Mouse (Mus musculus) gastrocnemius, adult 2 months (tissue): ENCODE data around the gene Eno1. TPM values are rescaled to one million over a fixed set of nuclear protein-coding genes. Genes with fewer than 3 reads are reported as not detected.

Experiments
- DNase-seq: peaks from one replicate; pipeline ENCODE4 v3.0.0; 2022
- H3K27ac ChIP-seq: fragments of 200-600 bp; 2 replicates; pipeline ENCODE4 v1.8.1; 2022; ENCODE audit warnings: mild to moderate bottlenecking
- H3K4me3 ChIP-seq: fragments of 200-600 bp; 2 replicates; pipeline ENCODE4 v1.8.1; 2022; ENCODE audit warnings: mild to moderate bottlenecking, moderate library complexity
- CTCF ChIP-seq: fragments of 200-600 bp; IDR thresholded peaks from 2 replicates; pipeline ENCODE4 v1.8.1; 2022; ENCODE audit warnings: antibody characterized with exemption, mild to moderate bottlenecking, moderate library complexity
- intact Hi-C: fragments of 180-260 bp; cut with DNase I; formaldehyde crosslinking; loops from one replicate; pipeline ENCODE4 v1.15.1; 2025
- total RNA-seq, 2 experiments: library from RNA; stranded (reverse); gene quantifications; 2 replicates each; pipeline ENCODE4 v1.2.3; 2021

Gene Eno1
- total RNA-seq, 2 experiments from 2014 or later: 68.1 to 92.0 TPM

DNA sequence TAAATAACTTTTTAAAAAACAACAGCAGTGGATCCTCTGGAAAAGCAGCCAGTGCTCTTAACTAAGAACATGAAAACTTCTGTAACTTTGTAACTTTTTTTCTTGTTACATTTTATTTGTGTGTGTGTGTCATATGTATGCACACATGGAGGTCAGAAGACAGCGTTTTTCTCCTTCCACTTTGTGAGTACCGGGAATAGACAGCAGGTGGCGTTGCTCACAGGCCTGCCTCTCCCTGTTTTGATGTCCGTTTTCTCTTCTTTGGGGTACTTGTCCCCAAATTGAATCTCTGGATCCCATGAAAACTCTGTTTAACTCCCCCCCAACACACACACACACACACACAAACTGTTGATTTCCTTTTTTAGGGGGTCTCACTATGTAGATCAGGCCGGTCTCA is 22.6 kb upstream of the Eno1 start:
- no peak overlapping the region for H3K27ac ChIP-seq
- H3K4me3 ChIP-seq: no peak overlapping the region
- TF ChIP-seq CTCF: peak; percentile 55
- no peak for DNase-seq
- intact Hi-C loops: no loop called here

DNA sequence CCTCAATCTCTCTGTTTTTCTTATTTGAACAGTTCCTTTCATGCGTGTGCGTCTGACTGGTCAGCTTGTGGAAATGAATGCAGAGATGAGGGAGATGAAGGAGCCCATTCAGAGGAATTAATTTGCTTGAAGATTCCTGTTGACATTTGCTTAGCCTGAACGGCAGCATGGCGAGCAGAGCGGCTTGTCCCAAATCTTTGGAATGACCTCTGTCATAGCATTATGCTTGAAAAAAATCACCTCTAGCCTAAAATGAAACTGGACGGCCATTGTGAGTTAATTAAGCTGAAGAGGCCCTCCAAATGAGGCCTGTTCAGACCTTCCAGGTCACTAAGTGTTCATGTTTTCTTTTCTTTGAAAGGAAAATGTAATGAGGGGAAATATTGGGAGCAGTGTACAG is 20.1 kb upstream of the Eno1 start:
- Histone ChIP-seq H3K27ac (no peak overlapping the region), H3K4me3 (no peak overlapping the region)
- no peak for DNase-seq
- no peak for TF ChIP-seq CTCF
- intact Hi-C loops: no loop called here

DNA sequence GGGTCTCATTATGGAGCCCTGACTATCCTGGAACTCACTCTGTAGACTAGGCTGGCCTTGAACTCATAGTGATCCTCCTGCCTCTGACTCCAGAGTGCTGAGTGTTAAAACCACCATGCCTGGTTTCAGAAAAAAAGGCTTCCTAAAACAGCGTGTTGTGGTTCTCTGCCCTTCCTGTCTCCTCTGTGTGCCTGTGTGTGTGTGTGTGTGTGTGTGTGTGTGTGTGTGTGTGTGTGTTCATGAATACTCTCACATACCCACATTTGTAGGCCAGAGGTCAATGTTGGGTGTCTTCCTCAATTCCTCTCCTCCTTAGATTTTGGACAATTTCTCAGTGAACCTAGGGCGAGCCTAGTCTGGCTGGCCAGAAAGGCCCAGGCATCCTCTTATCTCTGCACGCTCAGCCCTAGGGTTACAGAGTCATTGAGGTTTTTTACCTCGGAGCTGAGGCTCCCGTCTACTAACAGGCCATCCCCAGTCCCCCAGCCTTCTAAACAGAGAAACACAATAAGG is 19.4 kb upstream of the Eno1 start:
- TF ChIP-seq CTCF: no peak
- Histone ChIP-seq H3K4me3 (no peak overlapping the region), H3K27ac (no peak overlapping the region)
- intact Hi-C loops: no loop called here
- no peak for DNase-seq

DNA sequence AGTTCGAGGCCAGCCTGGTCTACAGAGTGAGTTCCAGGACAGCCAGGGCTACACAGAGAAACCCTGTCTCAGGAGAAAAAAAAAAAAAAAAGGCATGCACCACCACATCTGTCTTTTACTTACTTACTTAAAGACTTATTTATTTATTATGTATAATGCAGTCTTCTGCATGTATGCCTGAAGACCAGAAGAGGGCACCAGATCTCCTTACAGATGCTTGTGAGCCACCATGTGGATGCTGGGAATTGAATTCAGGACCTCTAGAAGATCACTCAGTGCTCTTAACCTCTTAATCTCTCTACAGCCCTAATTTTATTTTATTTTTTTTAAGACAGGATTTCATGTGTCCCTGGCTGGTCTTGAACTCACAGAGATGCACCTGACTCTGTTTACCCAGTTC is 18.6 kb upstream of the Eno1 start:
- H3K27ac ChIP-seq: no peak overlapping the region
- DNase-seq: no peak
- peak; percentile 48 for TF ChIP-seq CTCF
- no peak overlapping the region for H3K4me3 ChIP-seq
- intact Hi-C loops: loop anchor here (2.0 kb wide), 2 partner anchors 23 to 81 kb away; no protein-coding TSS in a partner anchor

DNA sequence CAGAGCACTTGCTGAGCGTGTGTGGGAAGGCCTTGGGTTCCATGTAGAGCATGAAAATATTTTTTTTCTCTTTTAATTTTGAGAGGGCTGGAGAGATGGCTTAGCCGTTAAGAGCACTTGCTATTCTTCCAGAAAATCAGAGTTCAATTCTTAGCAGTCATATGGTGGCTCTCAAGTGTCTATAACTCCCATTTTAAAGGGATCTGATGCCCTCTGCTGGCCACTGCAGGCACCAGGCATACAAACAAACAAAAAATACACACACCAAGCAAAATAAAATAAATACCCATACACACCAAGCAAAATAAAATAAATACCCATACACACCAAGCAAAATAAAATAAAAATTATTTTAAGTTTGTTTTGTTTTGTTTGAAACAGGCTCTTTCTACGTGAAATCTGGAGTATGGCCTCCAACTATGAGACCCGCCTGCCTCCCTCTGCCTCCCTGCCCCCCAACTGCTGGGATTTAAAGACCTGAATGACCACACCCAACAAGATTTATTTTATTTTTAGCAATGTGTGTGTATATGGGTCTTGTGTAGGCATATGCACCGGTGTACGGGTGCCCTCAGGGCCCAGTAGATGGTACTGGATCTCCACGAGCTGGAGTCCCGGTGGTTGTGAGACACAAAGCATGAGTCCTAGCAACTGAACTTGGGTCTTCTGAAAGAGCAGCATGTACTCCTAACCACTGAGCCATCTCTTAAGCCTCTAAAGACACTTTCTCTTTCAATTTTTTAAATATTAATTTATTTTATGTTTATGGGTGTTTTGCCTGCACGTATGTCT is 16.8 kb upstream of the Eno1 start:
- no peak overlapping the region for H3K4me3 ChIP-seq
- intact Hi-C loops: loop anchor here (1.0 to 2.0 kb wide), 3 partner anchors 21 to 83 kb away; no protein-coding TSS in a partner anchor

DNA sequence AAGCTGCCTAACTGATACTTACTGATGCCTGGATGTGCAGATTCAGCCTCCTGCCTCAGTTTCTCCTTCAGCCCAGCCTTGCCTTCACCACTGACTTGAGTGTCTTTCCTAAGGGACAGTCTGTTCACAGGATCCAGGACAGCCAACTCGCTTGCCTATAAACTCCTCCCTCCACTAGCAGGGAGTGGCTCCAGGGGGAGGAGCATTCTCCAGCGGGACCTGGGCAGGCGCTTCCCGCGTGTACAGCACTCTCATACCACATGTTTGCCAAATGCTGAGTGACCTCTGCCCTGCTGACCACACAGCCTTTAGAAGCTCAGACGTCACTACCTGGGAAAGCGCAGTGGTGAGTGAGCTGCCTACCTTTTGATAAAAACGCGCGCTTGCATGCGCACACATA is 15.9 kb upstream of the Eno1 start:
- intact Hi-C loops: no loop called here
- DNase-seq: peak; percentile 79

More for the DNA sequence above, 16.8 kb upstream of the Eno1 start:
- peak; percentile 72 for TF ChIP-seq CTCF
- peak; percentile 55 for DNase-seq
- H3K27ac ChIP-seq: peak overlapping the region; percentile 74

DNA sequence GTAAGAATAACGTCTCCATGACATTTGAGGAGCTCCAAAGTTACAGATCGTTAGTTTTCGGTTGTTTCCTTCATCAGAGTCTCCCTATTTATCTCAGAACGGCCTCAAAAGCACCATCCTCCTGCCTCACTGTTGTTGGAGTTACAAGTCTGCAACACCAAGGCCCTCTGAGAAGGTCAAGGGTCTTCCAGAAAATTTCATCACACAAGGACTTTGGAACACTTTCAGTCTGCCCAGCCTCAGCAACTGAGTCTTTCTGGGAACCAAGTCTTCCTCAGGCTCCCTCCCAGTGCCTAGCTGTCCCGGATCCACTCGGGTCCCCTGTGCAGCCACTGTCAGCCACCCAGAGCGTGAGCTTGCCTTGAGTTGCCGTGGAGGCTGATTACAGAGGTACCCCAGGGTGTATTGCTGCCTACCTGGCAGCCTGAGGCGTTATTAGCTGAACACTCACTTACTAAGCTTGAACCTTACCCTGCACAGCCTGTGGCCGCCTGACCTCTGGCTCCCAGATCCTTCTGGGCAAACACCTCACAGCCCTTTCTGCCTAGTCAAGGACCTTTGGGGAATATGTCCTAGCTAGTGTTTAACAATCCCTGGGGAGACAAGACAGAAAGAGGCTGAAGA is 15.4 kb upstream of the Eno1 start:
- no peak for TF ChIP-seq CTCF
- DNase-seq: no peak
- intact Hi-C loops: no loop called here
- Histone ChIP-seq H3K4me3 (peak overlapping the region; percentile 56), H3K27ac (peak overlapping the region; percentile 74)

More for the DNA sequence above, 15.9 kb upstream of the Eno1 start:
- Histone ChIP-seq H3K27ac (peak overlapping the region; percentile 74), H3K4me3 (peak overlapping the region; percentile 56)
- TF ChIP-seq CTCF: no peak

DNA sequence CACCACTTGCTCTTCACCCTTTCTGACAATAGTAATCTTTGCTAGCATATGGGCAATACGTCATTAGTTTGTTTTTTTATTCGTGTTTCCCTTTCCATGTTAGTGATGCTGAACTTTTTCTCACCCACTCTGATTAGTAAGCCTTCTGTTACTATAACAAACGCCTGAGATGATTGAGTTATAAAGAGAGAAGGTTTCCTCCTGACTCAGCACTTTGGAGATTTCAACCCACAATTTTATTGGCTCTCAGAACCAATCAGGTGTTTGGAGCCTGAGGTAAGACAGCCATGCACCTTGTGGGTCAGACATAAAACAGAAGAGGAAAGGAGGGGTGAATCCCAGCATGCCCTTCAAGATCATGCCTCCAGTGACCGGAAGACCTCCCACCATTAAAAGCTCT is 12.7 kb upstream of the Eno1 start:
- DNase-seq: no peak
- H3K4me3 ChIP-seq: no peak overlapping the region
- no peak overlapping the region for H3K27ac ChIP-seq
- TF ChIP-seq CTCF: no peak
- intact Hi-C loops: no loop called here

DNA sequence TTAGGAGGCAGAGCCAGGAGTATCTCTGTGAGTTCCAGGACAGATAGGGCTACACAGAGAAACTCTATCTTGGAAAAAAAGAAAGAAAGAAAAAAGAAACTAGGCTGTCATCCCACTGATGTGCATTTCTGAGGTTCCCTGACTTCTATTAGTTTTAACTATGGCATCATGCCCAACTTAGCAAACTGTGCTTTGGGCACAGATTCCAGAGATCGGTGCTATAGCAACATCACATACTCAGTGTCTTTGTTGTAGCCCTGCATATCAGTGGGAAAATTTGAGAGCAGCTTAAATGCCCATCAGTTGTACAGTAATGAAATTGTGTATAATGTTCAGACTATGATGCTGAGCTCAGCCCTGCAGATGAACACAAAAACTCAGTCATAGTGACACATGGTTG is 10.8 kb upstream of the Eno1 start:
- no peak for TF ChIP-seq CTCF
- no peak for DNase-seq
- Histone ChIP-seq H3K4me3 (no peak overlapping the region), H3K27ac (no peak overlapping the region)
- intact Hi-C loops: no loop called here

DNA sequence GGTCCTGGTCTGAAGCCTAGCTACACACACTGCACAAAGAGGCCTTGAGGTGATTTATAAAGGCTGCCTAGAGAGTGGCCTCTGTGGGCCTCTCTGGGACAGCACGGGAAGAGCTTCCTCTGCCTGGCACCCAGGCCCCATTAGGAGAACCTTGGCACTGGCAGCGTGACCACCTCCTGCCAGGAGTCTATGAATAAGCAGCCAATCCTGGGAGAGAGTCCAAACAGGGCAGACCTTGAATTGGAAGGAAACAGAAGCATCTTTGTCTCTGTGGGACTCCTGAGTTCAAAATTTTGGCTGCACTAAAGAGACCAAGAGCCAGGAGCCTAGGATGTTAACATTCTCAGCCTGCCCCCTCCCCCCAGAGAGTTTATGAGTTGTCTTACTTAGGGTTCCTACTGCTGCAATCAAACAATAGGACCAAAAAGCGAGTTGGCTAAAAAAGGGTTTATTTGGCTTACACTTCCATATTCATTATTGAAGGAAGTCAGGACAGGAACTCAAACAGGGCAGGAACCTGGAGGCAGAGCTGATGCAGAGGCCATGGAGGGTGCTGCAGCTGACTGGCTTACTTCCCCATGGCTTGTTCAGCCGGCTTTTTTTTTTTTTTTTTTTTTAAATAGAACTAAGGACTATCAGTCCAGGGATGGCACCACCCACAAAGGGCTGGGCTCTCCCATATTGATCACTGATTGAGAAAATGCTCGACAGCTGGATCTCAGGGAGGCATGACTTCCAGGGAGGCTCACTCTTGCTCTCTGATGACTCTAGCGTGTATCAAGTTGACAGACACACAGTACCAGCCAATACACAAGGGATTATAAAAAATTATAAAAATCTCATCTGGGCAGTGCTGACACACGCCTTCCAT is 9.5 kb upstream of the Eno1 start:
- H3K4me3 ChIP-seq: no peak overlapping the region
- TF ChIP-seq CTCF: no peak
- intact Hi-C loops: no loop called here
- H3K27ac ChIP-seq: peak overlapping the region; percentile 73
- peak; percentile 87 for DNase-seq

DNA sequence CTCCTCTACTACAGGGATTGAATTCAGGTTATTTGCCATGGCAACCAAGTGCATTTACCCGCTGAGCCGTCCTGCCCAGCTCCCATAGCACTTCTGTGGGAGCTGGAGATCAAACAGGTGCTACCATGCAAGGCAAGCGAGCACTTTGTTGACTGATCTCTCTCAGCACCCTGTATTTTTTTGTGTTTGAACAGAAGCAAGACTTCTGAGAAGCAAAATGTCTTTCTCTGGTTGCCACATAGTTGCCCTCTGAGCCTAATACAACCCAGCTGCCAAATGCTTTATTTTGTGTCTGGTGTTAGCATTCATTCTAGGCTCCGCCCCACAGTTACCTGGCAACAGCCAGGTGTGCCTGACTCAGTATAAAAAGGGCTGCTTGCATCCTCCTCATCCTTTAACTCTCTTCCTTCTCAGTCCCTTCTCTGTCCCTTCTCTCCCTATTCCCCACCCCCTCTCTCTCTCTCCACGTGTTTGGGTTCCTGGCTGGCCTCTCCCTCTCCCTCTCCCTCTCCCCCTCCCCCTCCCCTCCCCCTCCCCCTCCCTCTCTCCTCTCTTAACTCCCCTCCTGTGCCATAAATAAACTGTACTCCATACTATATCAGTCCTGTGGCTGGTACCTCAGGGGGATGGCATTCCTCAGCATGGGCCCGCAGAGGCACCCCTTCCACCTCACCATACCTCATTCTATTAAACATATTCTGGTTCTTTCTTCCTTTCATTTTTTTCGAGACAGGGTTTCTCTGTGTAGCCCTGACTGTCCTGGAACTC is 7.8 kb upstream of the Eno1 start:
- H3K4me3 ChIP-seq: no peak overlapping the region
- intact Hi-C loops: no loop called here
- TF ChIP-seq CTCF: no peak
- 0 out of 2 replicates have a peak overlapping the region, but pooled peaks have one; percentile 89 for H3K27ac ChIP-seq
- DNase-seq: no peak

DNA sequence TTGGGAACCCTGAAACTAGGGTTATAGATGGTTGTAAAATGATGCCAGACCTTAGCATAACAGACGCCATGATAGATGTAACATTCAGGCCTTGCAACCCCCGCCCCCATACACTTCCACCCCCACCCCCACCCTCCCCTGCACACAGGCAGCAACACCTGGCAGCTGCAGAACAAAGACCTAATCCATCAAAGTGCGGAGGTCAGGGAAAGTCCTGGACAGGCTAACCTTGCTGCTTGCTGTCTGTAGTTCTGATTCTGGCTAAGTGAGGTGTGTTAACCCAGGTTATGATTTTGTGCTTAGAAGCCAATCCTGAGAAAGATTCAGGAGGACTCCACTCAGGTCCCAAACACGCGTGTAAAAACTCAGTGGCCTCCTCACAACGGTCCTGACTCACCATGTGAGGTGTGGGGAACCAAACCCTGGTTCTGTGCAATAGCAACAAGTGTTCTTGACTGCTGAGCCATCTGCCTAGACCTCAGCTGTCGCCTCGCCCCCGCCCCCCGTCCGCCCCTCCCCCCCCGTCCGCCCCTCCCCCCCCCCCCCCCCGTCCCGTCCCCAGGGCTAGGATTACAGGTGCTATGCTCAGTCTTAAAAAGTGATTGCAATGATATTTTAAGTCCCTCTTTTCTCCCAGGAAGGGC is 6.7 kb upstream of the Eno1 start:
- no peak for DNase-seq
- Histone ChIP-seq H3K4me3 (no peak overlapping the region), H3K27ac (peak overlapping the region; percentile 89)
- intact Hi-C loops: loop anchor here (10.0 kb wide), 1 partner anchor 225 kb away; the partner anchor contains the start of gene H6pd
- TF ChIP-seq CTCF: no peak
